Mouse (Mus musculus) MEL (cell line): Measurements from ENCODE around the gene Trpm2.

Experiments used
- CTCF ChIP-seq, 3 experiments: IDR thresholded peaks in 2 of 3; conservative IDR thresholded peaks in 1 of 3; 2 replicates each; pipeline ENCODE4 v1.5.1; 2011 to 2012; ENCODE audit warnings: low read length in 3 of 3, low read depth in 2 of 3, mild to moderate bottlenecking in 2 of 3, improper control_type of control experiment in 1 of 3, inconsistent platforms in 1 of 3, mixed read lengths in 1 of 3, moderate library complexity in 1 of 3; ENCODE audit not compliant: control insufficient read depth in 1 of 3, insufficient read depth in 1 of 3, poor library complexity in 1 of 3, severe bottlenecking in 1 of 3
- E2F4 ChIP-seq: IDR thresholded peaks from 2 replicates; pipeline ENCODE4 v1.6.1; 2011; ENCODE audit warnings: low read depth, low read length, improper control_type of control experiment, borderline replicate concordance
- ELF1 ChIP-seq: IDR thresholded peaks from 2 replicates; pipeline ENCODE4 v1.6.1; 2014; ENCODE audit warnings: low read depth, mild to moderate bottlenecking, inconsistent platforms, low read length, improper control_type of control experiment, moderate library complexity
- GATA1 ChIP-seq: IDR thresholded peaks from 2 replicates; pipeline ENCODE4 v1.6.1; 2011; ENCODE audit warnings: low read depth, low read length, improper control_type of control experiment
- MAFK ChIP-seq: IDR thresholded peaks from 2 replicates; pipeline ENCODE4 v1.6.1; 2011; ENCODE audit warnings: low read depth, mild to moderate bottlenecking, low read length, improper control_type of control experiment, borderline replicate concordance
- POLR2A ChIP-seq, 2 experiments: IDR thresholded peaks; 2 replicates each; pipeline ENCODE4 v1.6.1; 2011 to 2012; ENCODE audit warnings: low read length in 2 of 2, mild to moderate bottlenecking in 2 of 2, control low read depth in 1 of 2, improper control_type of control experiment in 1 of 2, low read depth in 1 of 2, moderate library complexity in 1 of 2; ENCODE audit not compliant: control insufficient read depth in 1 of 2, insufficient read depth in 1 of 2, poor library complexity in 1 of 2
- RAD21 ChIP-seq: IDR thresholded peaks from 2 replicates; pipeline ENCODE4 v1.6.1; 2011; ENCODE audit warnings: mild to moderate bottlenecking, low read depth, low read length, improper control_type of control experiment
- SMC3 ChIP-seq: IDR thresholded peaks from 2 replicates; pipeline ENCODE4 v1.6.1; 2011; ENCODE audit warnings: low read depth, low read length, improper control_type of control experiment
- UBTF ChIP-seq: IDR thresholded peaks from 2 replicates; pipeline ENCODE4 v1.6.1; 2012; ENCODE audit warnings: low read depth, mild to moderate bottlenecking, inconsistent platforms, low read length, improper control_type of control experiment, moderate library complexity, borderline replicate concordance; ENCODE audit not compliant: insufficient read depth
- ZC3H11A ChIP-seq: IDR thresholded peaks from 2 replicates; pipeline ENCODE4 v1.6.1; 2012; ENCODE audit warnings: low read depth, mild to moderate bottlenecking, inconsistent platforms, low read length, improper control_type of control experiment

DNA sequence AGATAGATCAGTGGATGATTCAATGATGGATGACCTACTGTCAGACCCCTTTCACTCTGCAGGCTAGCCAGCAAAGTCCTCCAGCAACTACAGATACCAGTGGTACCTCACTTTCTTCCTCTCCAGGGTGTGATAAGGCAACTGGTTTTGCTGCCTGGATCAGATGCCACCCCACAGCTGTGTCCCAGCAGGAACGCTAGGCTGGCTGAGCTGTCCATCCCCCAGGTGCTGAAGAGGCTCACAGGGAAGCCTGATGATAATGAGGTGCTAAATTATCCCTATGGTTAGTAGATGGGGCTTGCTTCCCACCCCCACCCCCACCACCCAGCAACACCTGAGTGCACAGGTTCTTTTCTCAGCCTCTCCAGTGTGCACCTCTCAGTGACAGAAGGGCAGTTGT lies 102.8 kb downstream of the Trpm2 start:
- TF ChIP-seq POLR2A (IDR thresholded peaks at IDR 0.05; ENCODE audit: control insufficient read depth in 1 of 2, insufficient read depth in 1 of 2, low read depth in 1 of 2, low read length in 2 of 2, poor library complexity in 1 of 2) (no peak), MAFK (no peak), ZC3H11A (no peak), SMC3 (no peak), E2F4 (no peak), ELF1 (no peak), CTCF (IDR thresholded peaks at IDR 0.05 in 2 of 3, conservative IDR thresholded peaks at IDR 0.05 in 1 of 3; ENCODE audit: control insufficient read depth in 1 of 3, insufficient read depth in 1 of 3, low read depth in 2 of 3, low read length in 3 of 3, poor library complexity in 1 of 3, severe bottlenecking in 1 of 3) (no peak), UBTF (no peak), RAD21 (no peak), GATA1 (no peak)
